Mouse (Mus musculus) lung, adult 2 months (tissue): ENCODE measurements around the gene Astn2.

Experiments used
- CTCF ChIP-seq: fragments of 200-500 bp; IDR thresholded peaks from 2 replicates; pipeline ENCODE4 v1.5.1; 2011; ENCODE audit warnings: mild to moderate bottlenecking, low read length, control low read depth; ENCODE audit not compliant: insufficient read depth
- POLR2A ChIP-seq: fragments of 200-500 bp; IDR thresholded peaks from 2 replicates; pipeline ENCODE4 v1.6.1; 2011; ENCODE audit warnings: low read depth, mild to moderate bottlenecking, control low read depth, low read length, borderline replicate concordance; ENCODE audit errors: extremely low read depth

DNA sequence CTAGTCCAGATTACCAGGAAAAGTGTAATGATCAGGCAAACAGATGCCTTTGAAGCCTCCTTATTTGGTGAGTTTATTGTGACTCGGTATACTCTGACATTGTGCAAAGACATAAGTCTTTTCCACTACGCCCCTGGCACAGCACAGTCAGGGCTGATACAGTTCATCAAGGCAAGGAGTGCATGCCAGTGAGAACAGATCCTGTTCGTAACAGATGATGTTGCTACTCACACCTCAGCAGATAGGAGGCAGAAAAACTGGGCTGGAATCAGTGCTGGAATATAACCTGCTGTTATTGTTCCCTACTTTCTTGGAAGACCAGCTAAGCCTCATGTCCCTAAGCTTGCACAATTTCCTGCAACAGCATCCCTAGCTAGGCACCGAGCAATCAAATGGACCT is 565.6 kb downstream of the Astn2 start:
- TF ChIP-seq CTCF (no peak), POLR2A (no peak)
